26 mouse cellular contexts compared by ENCODE assay signal in the genomic region with DNA sequence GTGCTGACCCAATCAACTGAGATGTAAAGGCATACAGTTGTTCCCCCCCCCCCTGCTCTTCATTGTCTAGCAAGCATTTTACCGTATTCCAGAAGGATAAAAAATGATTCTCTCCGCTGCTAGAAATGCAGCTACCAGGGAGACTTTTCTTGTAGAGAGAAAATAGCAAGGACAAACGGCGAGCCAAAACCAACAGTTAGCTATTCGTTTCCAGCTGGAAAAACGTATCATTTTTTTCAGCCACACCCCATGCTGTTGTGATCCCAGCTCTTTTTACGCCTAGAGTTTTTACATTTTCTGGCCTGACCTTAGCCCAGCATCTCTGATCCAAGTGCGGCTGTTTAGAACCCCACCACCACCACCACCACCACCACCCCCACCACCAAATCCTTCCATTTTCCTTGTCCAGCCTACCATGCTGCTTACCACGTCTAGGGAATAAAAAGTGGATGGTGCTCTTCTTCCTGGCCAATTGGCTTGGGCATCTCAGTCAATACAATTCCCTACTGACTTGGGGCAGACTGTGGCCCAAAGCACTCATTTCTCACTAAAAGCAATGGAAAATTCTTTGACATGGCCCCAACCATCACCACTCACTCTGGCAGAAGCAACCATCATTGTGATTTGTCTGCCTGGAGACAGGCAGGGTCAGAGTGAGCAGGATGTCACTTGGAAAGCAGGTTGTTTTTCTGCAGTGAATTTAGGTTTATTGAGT. TPM values are rescaled to one million over a fixed set of nuclear protein-coding genes. Genes with fewer than 3 reads are reported as not detected.
A peak's percentile ranks its signal among the peaks of the same experiment; 100 is the strongest.
DNase-seq lines count a peak whose midpoint lies in the region; ATAC-seq lines count a peak whose summit lies in the region.
"Had no signal": no experiment of that assay in that cellular context is flagged by ENCODE, and none has a peak within 500 bp of the region (broad histone marks: within the 10 kb centered on the region; RNA-seq: fewer than 3 reads in every experiment).

No protein-coding gene starts in this region.

- 74% methylated on average over 9 of the region's 9 CpGs for WGBS in embryonic facial prominence, embryonic 13.5 days
- WGBS in embryonic facial prominence, embryonic 10.5 days, result 88% methylated on average over 9 of the region's 9 CpGs
- 85% methylated on average over 9 of the region's 9 CpGs for WGBS in midbrain, embryonic 11.5 days
- WGBS in midbrain, embryonic 13.5 days, result 90% methylated on average over 9 of the region's 9 CpGs

- ATAC-seq in embryonic facial prominence, embryonic 13.5 days (ENCODE audit: insufficient number of reproducible peaks, insufficient read depth, low FRiP score, low TSS enrichment, low read depth), result no peak
- no peak for ATAC-seq in midbrain, embryonic 11.5 days (ENCODE audit: low FRiP score)
- ATAC-seq in midbrain, embryonic 13.5 days, result no peak
- ATAC-seq: activated CD4-positive, CD25-positive, alpha-beta regulatory T cell, adult 4 months; midbrain, embryonic 15.5 days had no signal

- intact Hi-C loops in heart, postnatal 36 days (cut with DNase I), result loop anchor here (5.0 kb wide), 1 partner anchor 96 kb away; no protein-coding TSS in a partner anchor

- no peaks in the 10 kb centered on the region for H3K9me3 ChIP-seq in embryonic facial prominence, embryonic 13.5 days
- H3K9me3 ChIP-seq in embryonic facial prominence, embryonic 10.5 days, result no peaks in the 10 kb centered on the region
- H3K9me3 ChIP-seq in midbrain, embryonic 11.5 days (ENCODE audit: control insufficient read depth, low read length), result no peaks in the 10 kb centered on the region
- no peaks in the 10 kb centered on the region for H3K9me3 ChIP-seq in midbrain, embryonic 13.5 days
- H3K9me3 ChIP-seq: heart, embryonic 13.5 days; hindbrain, embryonic 13.5 days; limb, embryonic 10.5 days; liver, embryonic 15.5 days; lung, embryonic 15.5 days; midbrain, embryonic 15.5 days; neural tube, embryonic 13.5 days had no signal

- H3K27ac ChIP-seq in embryonic facial prominence, embryonic 13.5 days, result peak overlapping the region; percentile 55; the same call in 1 of the 2 replicates
- H3K27ac ChIP-seq in embryonic facial prominence, embryonic 10.5 days (replicated peaks), result no peak overlapping the region
- no peak overlapping the region for H3K27ac ChIP-seq in midbrain, embryonic 11.5 days (ENCODE audit: low read depth, low read length)
- no peak overlapping the region for H3K27ac ChIP-seq in midbrain, embryonic 13.5 days
- H3K27ac ChIP-seq: heart, embryonic 13.5 days; hindbrain, embryonic 13.5 days; limb, embryonic 10.5 days; liver, embryonic 15.5 days; lung, embryonic 15.5 days; midbrain, embryonic 15.5 days; neural tube, embryonic 13.5 days had no signal

- no peak overlapping the region for H3K4me2 ChIP-seq in embryonic facial prominence, embryonic 13.5 days
- H3K4me2 ChIP-seq in midbrain, embryonic 11.5 days, result no peak overlapping the region
- H3K4me2 ChIP-seq in midbrain, embryonic 13.5 days (replicated peaks), result no peak overlapping the region
- H3K4me2 ChIP-seq: heart, embryonic 13.5 days; hindbrain, embryonic 13.5 days; liver, embryonic 15.5 days; lung, embryonic 15.5 days; midbrain, embryonic 15.5 days; neural tube, embryonic 13.5 days had no signal

- no peaks in the 10 kb centered on the region for H3K4me1 ChIP-seq in embryonic facial prominence, embryonic 13.5 days
- H3K4me1 ChIP-seq in embryonic facial prominence, embryonic 10.5 days, result peaks cover 5% of the 10 kb centered on the region
- no peaks in the 10 kb centered on the region for H3K4me1 ChIP-seq in midbrain, embryonic 11.5 days (ENCODE audit: control insufficient read depth, insufficient read depth, low read length)
- no peaks in the 10 kb centered on the region for H3K4me1 ChIP-seq in midbrain, embryonic 13.5 days (replicated peaks)
- H3K4me1 ChIP-seq: hindbrain, embryonic 13.5 days; liver, embryonic 15.5 days; midbrain, embryonic 15.5 days; neural tube, embryonic 13.5 days had no signal

- DNase-seq in embryonic facial prominence, embryonic 10.5 days (ENCODE audit: low spot score), result no peak
- DNase-seq in heart, adult 9 months (ENCODE audit: low spot score in 2 of 2), result peak; percentile 68
- DNase-seq in heart, postnatal 36 days, result no peak
- DNase-seq in midbrain, embryonic 11.5 days (ENCODE audit: low spot score, missing footprints), result peak; percentile 51
- no peak for DNase-seq in retina, embryonic 14.5 days (ENCODE audit: low spot score)
- DNase-seq: adrenal gland, adult 8-10 months; cerebellum, adult 2 months; cerebellum, postnatal 36 days; embryo, embryonic 11 days; gastrocnemius, postnatal 10 days; kidney, adult 11 months; kidney, postnatal 14 days; liver; lung, postnatal 36 days; thymus, postnatal 14 days had no signal

- no peaks in the 10 kb centered on the region for H3K27me3 ChIP-seq in embryonic facial prominence, embryonic 13.5 days
- no peaks in the 10 kb centered on the region for H3K27me3 ChIP-seq in embryonic facial prominence, embryonic 10.5 days (replicated peaks; ENCODE audit: low read depth, poor library complexity, severe bottlenecking)
- H3K27me3 ChIP-seq in midbrain, embryonic 11.5 days (ENCODE audit: control insufficient read depth, insufficient read depth, low read length), result no peaks in the 10 kb centered on the region
- H3K27me3 ChIP-seq in midbrain, embryonic 13.5 days, result no peaks in the 10 kb centered on the region
- H3K27me3 ChIP-seq: heart, embryonic 13.5 days; hindbrain, embryonic 13.5 days; liver, embryonic 15.5 days; lung, embryonic 15.5 days; megakaryocyte, embryonic 14.5 days; midbrain, embryonic 15.5 days; neural tube, embryonic 13.5 days had no signal

- H3K9ac ChIP-seq in embryonic facial prominence, embryonic 13.5 days, result no peak overlapping the region
- H3K9ac ChIP-seq in midbrain, embryonic 11.5 days (ENCODE audit: low read length), result no peak overlapping the region
- H3K9ac ChIP-seq in midbrain, embryonic 13.5 days (replicated peaks), result no peak overlapping the region
- H3K9ac ChIP-seq: heart, embryonic 13.5 days; hindbrain, embryonic 13.5 days; liver, embryonic 15.5 days; lung, embryonic 15.5 days; midbrain, embryonic 15.5 days; neural tube, embryonic 13.5 days had no signal

- H3K36me3 ChIP-seq in embryonic facial prominence, embryonic 13.5 days, result no peaks in the 10 kb centered on the region
- H3K36me3 ChIP-seq in embryonic facial prominence, embryonic 10.5 days (replicated peaks), result no peaks in the 10 kb centered on the region
- no peaks in the 10 kb centered on the region for H3K36me3 ChIP-seq in midbrain, embryonic 11.5 days (ENCODE audit: control insufficient read depth, insufficient read depth, low read length)
- no peaks in the 10 kb centered on the region for H3K36me3 ChIP-seq in midbrain, embryonic 13.5 days
- H3K36me3 ChIP-seq: heart, embryonic 13.5 days; hindbrain, embryonic 13.5 days; limb, embryonic 10.5 days; liver, embryonic 15.5 days; lung, embryonic 15.5 days; midbrain, embryonic 15.5 days; neural tube, embryonic 13.5 days had no signal

- H3K4me3 ChIP-seq in embryonic facial prominence, embryonic 13.5 days, result no peak overlapping the region
- no peak overlapping the region for H3K4me3 ChIP-seq in embryonic facial prominence, embryonic 10.5 days
- H3K4me3 ChIP-seq in midbrain, embryonic 11.5 days (ENCODE audit: low read depth, low read length), result no peak overlapping the region
- H3K4me3 ChIP-seq in midbrain, embryonic 13.5 days (replicated peaks), result no peak overlapping the region
- H3K4me3 ChIP-seq: heart, embryonic 13.5 days; hindbrain, embryonic 13.5 days; limb, embryonic 10.5 days; liver, embryonic 15.5 days; lung, embryonic 15.5 days; megakaryocyte, embryonic 14.5 days; midbrain, embryonic 15.5 days; neural tube, embryonic 13.5 days had no signal

RNA-seq across cellular contexts. Expression of a gene that starts 55.9 kb away (rescaled TPM):
- polyA plus RNA-seq in embryonic facial prominence, embryonic 13.5 days (2015; fragmentation: Nextera tagmentation; extraction: Ambion mirVana), result 28.1 and 36.9 TPM in 2 replicates
- polyA plus RNA-seq in embryonic facial prominence, embryonic 10.5 days (2016; fragmentation: Nextera tagmentation; extraction: Ambion mirVana), result 23.6 and 24.2 TPM in 2 replicates
- 100 to 1,000 TPM; 203 to 252 TPM for total RNA-seq in heart, postnatal 36 days (2021)
- 28.4 and 32.3 TPM in 2 replicates for polyA plus RNA-seq in midbrain, embryonic 11.5 days (2014; fragmentation: Nextera tagmentation; extraction: Ambion mirVana)
- 19.4 and 20.8 TPM in 2 replicates for polyA plus RNA-seq in midbrain, embryonic 13.5 days (2015; fragmentation: Nextera tagmentation; extraction: Ambion mirVana)

Comparison
In these comparisons a context has a peak if more than half of its experiments do, and no peak if none do; other contexts are left out.
1. DNase-seq: peak in heart, adult 9 months (2 of 2) and midbrain, embryonic 11.5 days (single experiment); none in embryonic facial prominence, embryonic 10.5 days (single experiment), heart, postnatal 36 days (0 of 2) and retina, embryonic 14.5 days (single experiment).